Mouse (Mus musculus): ENCODE data around the gene Axin2.
A peak's percentile ranks its signal among the peaks of the same experiment; 100 is the strongest.
"Not testable (repeated sequence)": the region's sequence is repeated elsewhere in the genome, so short reads cannot be mapped to it uniquely, and the experiment has no call there.

Gene Axin2

GRCm38 (mm10) chr11:108920158-108920635, at the start of gene Axin2:
TSS of gene Axin2 (plus strand) at chr11:108920349.
- DNase-seq = peak; percentile 90 to 94

DNA sequence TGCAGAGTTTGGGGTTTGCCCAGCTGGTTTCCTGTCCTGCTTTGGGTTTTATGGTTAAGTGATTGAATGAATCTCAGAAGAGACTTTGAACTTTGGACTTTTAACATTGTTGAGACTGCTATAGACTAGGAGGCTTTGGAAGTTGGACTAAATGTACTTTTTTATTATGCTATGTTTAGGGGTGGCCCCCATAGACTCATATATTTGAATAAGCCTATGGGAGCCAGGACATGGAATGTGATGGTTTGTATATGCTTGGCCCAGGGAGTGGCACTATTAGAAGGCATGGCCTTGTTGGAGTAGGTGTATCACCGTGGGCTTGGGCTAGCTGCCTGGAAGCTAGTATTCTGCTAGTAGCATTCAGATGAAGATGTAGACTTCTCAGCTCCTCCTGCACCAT, 48.9 kb upstream of the Axin2 start:
- DNase-seq = not testable (repeated sequence)

DNA sequence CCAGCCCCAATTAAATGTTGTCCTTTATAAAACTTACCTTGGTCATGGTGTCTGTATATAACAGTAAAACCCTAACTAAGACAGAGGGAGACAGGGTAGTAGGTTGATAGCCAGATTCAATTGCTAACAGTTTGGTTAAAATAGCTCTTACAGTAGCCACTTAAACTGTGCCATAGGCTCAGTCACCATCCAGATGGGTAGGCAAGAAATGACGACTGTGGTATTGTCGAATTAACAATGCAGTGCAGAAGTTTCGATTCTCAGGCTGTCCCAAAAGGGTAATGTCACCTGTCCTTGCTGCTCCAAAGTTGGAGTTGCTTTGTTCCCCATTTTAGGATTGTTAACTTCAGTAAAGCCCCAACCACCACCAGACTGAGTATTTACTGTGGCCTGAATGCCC, 48.4 kb upstream of the Axin2 start:
- DNase-seq = no peak

DNA sequence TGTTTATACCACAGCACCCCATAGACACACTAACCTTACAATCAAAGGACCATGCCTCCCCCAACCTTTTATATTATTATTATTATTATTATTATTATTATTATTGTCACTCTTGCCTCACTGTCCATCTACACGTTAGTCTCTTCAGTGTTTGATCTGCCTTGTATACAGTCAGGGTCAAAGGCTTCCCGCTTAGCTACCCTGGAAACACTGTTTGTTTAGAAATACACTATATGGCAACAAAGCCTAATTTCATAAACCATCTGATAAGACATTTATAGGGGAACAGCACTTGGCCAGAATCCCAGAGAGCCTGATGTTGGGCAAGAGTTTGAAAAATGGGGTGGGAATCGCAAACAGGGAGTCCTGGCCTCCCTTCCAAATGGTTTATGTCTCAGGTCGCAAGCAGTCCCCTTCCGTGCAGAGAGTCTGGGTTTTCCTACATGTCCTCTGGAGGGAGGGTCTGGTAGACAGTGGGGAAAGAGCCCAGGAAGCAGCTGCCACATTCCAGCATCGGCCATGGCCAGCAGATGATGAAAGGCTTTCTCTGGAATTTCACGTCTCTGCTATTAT, 43.4 kb upstream of the Axin2 start:
- no peak for DNase-seq

DNA sequence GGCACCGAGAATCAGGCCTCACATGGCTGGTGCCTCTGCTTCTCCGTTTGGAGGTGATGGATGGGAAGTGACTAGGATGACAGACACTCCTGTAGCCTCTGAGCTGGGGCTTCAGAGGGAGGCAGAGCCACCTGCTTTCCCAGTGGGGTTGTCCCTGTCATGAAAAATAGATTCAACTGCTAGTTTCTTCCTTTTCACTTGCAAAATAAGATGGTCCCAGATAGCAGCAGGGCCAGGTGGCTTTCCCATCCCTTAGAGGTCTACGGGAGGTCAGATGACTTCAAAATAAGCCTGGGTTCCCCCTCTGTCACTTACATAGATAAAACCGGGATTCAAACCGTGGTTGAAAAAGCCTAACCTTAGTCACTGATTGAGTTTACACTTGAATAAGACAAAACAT, 42.6 kb upstream of the Axin2 start:
- no peak for DNase-seq

GRCm38 (mm10) chr11:108880546-108880945, 39.6 kb upstream of the Axin2 start:
- DNase-seq = no peak

DNA sequence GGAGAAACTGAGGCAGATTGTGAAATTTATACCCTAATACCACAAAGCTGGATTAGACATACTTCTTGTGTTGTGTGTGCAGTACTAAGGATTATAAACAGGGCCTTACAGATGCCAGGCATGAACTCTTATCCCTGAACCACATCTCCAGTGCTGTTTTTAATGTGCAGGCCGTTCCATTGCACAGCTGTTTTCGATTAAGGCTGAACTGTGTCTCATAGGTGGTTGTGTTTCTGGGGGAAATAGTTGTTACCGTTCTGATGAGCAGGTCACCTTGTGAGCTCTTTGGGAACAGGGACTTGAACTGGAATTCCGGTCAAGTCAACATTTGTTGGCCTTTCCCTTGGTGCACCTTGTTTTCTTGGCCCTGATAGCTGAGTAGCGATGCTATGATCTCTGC, 38.5 kb upstream of the Axin2 start:
- no peak for DNase-seq

DNA sequence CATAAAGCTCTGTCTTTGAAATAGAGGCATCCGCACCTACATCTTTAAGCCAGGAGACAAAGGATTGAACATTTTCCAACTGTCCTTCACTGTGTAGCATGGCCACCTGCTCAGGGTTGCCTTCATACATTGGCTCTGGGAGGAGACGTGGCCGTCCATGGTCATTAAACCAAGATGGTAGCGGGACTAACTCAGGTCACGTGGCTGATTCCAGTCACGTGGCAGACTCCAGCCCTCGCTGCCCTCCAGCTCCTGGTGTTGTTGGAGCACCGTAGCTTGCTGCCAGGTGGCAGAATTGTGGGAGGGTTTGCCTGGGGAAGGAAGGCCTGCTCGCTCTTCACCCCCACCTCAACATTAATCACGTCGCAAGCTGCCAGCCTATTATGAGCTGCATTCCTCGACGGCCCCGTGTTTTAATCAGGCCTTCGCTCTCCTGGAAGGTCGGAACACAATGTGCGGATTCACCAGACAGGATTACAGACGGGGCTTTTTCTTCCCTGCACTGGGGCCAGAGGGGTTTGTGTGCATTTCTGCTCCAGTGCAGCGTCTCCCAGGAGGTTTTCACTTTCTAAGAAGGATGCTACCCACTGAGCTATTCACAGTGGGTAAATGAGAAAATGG, 34.8 kb upstream of the Axin2 start:
- no peak for DNase-seq

- no peak for DNase-seq
These were observed 34.1 kb upstream of the Axin2 start for GRCm38 (mm10) chr11:108886060-108886459.

GRCm38 (mm10) chr11:108889121-108889520, 31.0 kb upstream of the Axin2 start:
- peak in 1 of 2 experiments; percentile 41 for DNase-seq

GRCm38 (mm10) chr11:108890544-108890943, 29.6 kb upstream of the Axin2 start:
- DNase-seq = no peak

GRCm38 (mm10) chr11:108891111-108891870, 28.9 kb upstream of the Axin2 start:
- DNase-seq = peak in 1 of 2 experiments; percentile 31

GRCm38 (mm10) chr11:108891871-108892380, 28.2 kb upstream of the Axin2 start:
- no peak for DNase-seq

DNA sequence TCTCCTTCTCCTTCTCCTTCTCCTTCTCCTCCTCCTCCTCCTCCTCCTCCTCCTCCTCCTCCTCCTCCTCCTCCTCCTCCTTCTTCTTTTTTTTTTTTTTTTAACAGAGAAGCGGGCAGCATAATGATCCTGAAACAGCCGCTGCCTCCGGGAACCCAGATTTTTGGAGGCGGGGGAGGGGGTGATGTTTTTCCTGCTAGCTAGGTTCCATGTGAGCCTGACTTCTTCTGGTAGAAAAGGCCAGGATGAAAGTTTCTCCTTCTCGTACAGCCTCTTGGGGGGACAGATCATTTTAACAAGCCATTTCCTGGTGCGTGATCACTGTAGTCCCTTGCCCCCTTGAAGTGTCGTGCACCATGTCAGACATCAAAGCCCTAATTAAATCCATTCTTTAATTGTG, 27.7 kb upstream of the Axin2 start:
- DNase-seq = no peak

DNA sequence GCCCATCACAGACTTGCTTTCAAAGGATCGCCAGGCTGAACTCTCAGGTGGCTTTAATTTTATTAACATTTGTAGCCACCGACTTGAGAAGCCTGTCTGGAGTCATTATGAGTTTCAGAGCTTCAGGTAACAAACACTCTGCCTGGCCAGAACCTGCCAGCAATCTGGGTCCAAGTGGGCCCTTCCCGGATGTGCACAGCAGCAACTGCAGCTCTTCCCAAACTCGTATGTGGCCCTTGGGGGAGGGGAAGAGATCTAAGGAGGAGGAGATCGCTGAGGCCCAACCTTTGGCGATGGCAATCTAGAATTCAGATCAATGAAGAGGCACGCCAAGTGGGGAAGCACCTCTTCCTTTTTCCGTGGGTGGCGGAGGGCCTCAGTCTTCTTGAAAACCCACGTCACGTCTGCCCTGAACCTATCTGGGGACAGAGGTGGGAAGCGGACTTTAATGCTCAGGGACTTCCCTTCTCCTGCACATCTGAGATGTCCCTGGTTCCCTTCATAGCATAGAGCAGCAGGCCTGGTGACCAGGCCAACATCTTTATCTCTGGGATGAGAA, 26.8 kb upstream of the Axin2 start:
- DNase-seq = no peak

DNA sequence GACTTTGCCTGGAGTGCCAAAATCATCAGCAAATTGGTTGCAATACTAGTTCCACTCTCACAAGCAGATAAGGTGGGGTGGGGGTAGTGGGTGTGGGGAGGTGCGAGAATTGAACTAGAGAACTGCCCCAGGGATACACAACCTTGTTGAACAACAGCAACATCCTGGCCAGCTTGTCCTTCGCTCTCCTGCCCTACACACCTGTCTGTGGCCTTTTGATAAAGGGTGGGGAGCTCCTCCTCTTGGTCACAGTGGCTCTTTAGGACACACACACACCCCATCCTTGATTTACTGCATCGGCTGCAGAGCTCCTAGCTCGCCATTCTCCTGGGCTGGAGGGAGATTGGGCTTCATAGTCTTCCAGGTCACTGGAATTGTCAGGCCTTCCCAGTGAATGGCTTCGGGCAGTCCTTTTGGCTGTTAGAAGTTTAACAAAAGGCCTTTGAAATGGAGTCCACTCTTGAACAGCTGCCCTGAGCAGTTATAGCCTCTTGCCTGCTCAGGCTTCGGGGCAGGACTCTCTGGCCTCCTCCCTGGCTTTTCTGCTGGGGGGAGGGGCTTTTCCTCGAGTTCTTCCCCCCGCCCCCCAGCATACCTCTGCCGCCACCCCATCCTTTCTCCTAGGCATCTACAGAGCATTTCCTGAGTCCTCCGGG, 26.2 kb upstream of the Axin2 start:
- no peak for DNase-seq

- peak; percentile 66 to 76 for DNase-seq
These were observed 23.1 kb upstream of the Axin2 start for GRCm38 (mm10) chr11:108897034-108897433.

- no peak for DNase-seq
These were observed 22.1 kb upstream of the Axin2 start for GRCm38 (mm10) chr11:108898063-108898462.

DNA sequence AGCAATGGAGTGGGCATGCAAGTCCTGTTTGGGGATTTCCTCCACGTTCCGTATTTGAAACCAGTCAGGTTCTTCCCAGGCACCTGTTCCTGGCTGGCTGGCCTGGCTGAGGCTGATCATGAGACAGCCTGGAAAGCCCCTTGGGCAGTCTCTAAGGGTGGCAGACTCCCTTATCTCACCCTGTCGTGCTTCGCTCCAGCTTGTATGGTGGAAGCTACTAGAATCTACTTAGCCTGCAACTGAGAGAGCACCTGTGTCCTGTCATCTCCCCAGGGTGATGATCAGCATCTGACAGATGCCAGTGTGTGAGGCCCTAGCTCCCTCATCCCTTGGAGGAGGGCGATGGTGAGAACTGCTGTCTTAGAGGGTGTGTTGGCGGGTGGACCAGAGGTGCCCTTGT, 21.7 kb upstream of the Axin2 start:
- no peak for DNase-seq

DNA sequence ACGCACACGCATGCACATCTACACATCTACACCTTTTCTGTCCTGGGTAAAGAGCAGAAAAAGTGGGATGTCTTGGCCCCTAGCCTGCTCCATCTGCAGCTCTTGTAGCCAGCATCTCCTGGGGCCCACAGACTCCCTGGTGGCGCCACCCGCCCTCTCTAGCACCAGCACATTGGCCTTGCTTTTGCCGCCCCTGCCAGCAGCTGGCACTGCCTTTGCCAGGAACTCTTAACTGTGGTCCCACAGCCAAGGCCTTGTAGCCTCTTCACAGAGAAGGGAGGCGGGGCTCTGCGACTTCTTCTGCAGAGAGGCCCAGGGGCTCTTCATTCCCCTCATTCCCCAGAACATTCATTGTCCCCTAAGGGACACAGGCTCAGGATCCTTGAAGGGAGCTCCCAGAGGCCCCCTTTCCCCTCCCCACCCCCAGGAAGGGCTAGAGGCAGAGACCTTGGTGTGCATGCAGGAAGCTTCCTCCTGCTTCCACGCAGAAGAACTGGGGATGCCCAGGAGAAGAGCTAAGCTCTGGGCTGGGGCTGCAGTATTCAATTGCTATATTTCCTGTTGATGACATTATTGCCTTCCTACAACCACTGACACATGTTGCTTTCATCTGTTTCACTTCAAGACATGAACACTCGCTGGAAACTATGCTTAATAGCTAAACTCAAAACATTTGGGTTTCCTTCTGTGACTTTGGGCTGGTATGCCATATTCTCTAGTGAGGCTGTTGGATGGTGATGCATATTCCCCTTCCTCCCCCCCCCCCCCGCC, 19.2 kb upstream of the Axin2 start:
- peak in 1 of 2 experiments; percentile 44 for DNase-seq

- peak; percentile 47 to 58 for DNase-seq
These were observed 18.5 kb upstream of the Axin2 start for GRCm38 (mm10) chr11:108901670-108902069.

GRCm38 (mm10) chr11:108902303-108902702, 17.8 kb upstream of the Axin2 start:
- no peak for DNase-seq

All from cerebellum, postnatal 25 days (tissue).